Mouse (Mus musculus): ENCODE data around the gene Ear14. TPM values are rescaled to one million over a fixed set of nuclear protein-coding genes. Genes with fewer than 3 reads are reported as not detected.
"Not testable (repeated sequence)": the region's sequence is repeated elsewhere in the genome, so short reads cannot be mapped to it uniquely, and the experiment has no call there.

Gene Ear14
- not detected for total RNA-seq (2021)
- long read RNA-seq, experiment 1 = 0 reads
- long read RNA-seq, experiment 2 = 0 reads

DNA sequence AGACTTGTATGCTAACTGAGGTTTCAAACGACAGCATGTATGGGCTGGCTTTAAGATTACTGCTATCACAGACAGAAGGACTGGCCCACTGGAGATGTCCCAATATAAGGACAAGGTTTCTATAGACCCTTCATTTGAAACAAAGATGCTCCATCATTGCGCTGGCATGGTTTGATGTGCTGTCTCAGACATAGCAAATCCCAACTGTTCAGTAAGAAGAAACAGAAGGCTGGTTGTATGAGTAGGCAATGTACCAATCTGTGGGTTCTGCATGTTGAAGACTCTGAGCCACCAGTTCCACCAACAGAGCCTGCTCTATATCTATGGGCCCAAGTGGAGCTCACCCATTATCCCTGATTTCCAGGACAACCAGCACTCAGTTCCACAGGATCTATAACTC is at the start of gene Ear14:
Gene Ear14, plus strand, starts transcription at position 277 of the 400 bp plus-strand sequence.
- DNase-seq = no peak
- intact Hi-C loops (cut with DNase I) = no loop called here

DNA sequence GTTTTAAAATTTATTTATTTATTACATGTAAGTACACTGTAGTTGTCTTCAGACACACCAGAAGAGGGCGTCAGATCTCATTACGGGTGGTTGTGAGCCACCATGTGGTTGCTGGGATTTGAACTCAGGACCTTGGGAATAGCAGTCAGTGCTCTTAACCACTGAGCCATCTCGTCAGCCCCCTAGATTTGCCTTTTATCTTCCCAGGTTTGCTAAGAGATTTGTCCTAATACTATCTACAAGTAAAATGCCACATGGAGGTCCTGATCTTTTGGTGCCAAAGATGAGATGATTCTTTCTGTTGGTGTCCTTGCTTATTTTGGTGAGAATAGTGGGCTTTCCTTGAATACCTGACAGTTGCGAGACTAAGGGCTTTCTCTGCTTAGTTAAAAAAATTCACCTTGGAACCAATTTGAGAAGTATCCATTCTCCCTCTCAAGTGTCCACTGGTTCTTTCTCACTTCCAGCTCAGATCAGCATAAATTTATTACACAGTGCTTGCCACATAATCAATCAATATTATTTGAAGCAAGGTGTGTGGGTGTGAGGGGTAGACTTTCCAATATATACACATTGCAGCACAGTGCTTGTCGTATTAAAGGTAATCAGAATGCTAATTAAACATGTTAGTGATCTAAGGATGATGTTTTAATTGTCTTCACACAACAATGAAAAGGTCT is 47.0 kb upstream of the Ear14 start:
- no peak for DNase-seq
- intact Hi-C loops (cut with DNase I) = no loop called here

DNA sequence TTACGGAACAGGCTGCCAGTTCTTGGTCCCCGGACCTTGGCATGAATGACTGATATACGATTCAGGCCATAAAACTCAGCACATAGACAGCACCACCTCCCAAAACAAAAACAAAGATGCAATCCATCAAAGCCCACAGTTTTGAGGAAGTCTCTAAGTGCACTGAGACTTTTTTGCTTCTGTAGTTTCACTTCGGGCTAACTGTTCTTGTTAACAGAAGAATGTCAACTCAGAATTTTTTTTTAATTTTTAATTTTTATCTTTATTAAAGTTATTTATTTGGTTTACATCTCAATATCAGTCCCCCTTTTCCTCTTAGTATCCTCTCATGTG is 46.5 kb upstream of the Ear14 start:
- no peak for DNase-seq
- intact Hi-C loops (cut with DNase I) = no loop called here

DNA sequence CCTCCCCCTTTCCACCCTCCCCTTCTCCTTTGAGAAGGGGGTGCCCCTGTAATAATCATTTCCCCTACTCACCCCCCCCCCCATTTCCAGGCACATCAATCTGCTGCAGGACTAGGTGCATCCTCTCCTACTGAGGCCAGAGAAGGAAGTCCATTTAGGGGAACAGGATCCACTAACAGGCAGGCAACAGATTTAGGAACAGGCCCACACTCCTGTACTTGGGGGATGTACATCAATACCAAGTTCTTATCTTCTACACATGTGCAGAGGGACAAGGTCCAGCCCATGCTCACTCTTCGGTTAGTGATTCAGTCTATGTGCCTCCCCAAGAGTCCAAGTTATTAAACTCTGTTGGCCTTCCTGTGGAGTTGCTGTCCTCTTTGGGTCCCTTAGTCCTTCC is 46.1 kb upstream of the Ear14 start:
- intact Hi-C loops (cut with DNase I) = no loop called here
- no peak for DNase-seq

DNA sequence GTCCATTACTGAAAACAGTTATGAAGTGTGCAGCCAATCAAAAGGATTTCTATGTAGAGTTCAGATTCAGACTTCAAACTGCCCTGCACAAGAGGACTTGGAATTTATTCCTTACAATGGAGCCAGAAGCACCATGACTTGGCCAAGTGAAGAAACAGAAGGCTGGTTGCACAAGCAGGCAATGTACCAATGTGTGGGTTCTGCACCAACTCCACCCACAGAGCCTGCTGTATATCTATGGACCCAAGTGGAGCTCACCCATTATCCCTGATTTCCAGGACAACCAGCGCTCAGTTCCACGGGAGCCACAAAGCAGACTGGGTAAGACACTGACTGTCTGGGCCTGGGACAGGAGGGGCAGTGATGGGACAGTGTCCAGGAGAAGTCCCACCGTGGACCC is 41.2 kb upstream of the Ear14 start, which contains the start of gene Rnase2b:
Gene Rnase2b, plus strand, starts transcription at position 285 of the 400 bp plus-strand sequence.
- DNase-seq; intact Hi-C loops (cut with DNase I): not testable (repeated sequence)

DNA sequence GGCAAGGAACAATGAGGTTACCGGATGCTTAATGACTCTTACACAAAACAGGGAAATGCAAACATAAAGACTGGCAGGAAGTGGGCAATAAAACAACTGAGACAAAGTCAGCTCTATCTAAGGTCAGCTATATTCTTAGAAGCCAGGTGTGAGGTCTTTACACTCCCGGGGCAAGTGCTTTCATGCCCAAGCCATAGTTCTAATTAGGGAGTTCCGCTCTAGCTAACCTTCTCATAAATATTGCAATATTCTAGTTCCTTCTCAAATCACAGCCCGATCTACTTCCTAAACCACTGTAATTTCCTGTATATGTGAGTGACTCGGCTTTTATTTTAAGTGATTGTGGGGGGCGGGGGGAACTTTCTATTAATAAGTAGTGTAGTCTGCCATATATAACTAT is 39.9 kb upstream of the Ear14 start:
- DNase-seq; intact Hi-C loops (cut with DNase I): not testable (repeated sequence)

DNA sequence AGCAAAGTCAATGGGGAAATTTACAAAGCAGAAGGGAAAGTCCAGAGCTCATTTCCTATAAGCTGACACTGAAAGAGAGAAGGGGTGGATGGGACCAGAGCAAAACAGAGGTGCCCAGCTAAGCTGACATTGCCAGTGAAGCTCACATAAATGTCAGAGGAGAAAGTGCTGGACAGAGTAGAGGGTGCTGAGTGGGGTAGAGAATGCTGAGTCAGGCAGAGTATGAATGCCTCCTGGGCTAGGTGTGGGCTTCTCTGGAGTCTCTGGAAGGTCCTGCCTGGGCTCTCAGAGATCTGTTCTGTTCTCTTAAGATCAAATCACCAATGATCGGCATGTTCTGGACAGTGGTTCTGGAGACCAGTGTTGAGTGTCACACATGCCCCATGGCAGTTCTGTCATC is 37.8 kb upstream of the Ear14 start:
- intact Hi-C loops (cut with DNase I) = no loop called here
- no peak for DNase-seq

DNA sequence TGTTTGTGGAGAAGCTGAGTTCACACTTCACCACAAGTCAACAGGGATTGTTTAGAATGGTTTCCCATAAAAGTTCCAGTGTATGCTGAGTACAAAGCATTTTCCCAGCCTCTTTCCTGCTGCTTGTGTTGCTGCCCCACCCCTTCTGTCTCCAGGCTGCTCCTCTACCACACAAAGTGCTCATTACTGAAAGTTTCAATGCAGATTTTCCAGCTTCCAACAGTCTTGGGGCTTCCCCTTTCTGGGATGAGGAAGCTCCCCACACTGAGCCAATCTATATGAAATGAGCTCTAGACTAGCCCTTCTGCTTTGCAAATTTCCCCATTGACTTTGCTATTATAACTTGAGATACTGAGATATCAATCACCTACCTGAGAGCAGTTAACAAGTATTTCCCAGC is 37.1 kb upstream of the Ear14 start:
- DNase-seq = no peak
- intact Hi-C loops (cut with DNase I) = no loop called here

DNA sequence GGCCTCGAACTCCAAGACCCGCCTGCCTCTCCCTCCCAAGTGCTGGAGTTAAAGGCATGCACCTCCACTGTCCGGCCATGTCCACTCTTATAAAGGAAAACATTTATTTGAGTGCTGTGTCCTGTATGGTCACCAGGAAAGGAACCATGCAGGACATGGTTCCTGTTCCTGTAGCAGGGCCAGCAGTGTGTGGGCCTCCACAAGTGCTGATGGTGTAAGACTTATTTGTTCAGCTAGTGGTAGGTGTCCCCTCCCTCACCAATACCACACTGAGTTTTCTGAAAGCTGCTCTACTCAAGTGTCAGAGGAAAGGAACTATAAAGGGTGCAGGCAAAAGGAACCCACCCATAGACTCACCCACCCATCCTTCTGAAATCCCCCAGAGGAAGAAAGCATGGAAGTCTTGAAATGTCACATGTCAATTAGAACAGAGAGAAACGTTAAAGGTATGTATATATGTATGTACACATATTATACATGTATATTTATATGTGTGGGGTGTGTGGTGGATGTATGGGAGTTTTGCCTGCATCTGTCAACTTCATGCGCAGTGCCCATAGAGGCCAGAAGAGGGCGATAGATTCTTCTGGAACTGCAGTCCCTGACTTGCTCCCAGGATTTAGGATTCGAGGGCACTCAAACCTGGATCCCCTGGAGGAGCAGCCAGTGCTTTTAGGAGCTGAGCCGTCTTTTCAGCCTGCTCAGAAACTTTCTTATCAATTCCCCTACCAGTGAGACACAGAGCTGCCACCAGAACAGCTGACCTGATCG is 30.9 kb upstream of the Ear14 start:
- intact Hi-C loops (cut with DNase I); DNase-seq: not testable (repeated sequence)

DNA sequence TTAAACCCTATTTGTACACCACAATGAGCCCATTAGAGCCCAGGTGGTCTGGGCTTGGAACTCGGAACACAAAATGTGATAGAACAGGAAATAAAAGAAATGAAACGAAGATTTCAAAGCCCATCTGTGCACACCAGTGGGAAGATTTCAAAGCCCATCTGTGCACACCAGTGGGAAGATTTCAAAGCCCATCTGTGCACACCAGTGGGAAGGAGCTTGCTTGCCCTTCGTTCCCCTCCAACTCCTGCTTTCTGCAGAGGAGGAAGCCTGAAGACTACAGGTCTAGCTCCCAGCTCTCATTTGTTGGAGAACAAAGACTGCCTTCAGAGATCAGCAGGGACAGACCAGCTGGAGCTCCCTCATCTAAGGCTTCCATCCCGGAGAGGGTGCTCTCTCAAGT is 30.2 kb upstream of the Ear14 start:
- intact Hi-C loops (cut with DNase I); DNase-seq: not testable (repeated sequence)

DNA sequence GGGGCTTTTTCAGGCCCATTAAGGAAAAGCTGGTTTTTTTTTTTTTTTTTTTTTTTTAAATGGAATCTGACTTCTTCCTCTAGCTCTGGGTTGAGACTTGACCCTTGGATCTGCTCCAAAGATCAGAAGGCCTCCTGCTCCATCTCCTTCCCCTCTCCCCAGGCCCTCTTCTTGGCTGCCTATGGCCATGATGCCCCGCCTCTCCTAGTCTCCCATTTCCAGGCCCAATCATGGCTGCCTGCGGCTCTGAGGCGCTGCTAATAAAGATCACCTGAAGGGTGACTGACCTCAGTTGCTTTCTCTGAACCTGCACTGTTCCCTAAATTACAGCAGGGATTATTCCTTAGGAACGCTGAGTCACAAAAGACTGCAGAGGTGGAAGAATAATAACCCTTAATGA is 29.3 kb upstream of the Ear14 start:
- intact Hi-C loops (cut with DNase I) = no loop called here
- DNase-seq = no peak

DNA sequence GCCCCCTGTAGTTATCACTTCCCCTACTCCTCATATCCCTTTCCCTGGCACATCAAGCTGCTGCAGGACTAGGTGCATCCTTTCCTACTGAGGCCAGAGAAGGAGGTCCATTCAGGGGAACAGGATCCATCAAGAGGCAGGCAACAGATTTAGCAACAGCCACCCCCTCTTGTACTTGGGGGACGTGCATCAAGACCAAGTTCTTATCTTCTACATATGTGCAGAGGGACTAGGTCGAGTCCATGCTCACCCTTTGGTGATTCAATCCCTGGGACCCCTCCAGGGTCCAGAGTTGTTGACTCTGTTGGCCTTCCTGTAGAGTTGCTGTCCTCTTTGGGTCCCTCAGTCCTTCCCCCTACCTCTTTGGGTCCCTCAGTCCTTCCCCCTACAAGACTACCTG is 22.1 kb upstream of the Ear14 start:
- DNase-seq; intact Hi-C loops (cut with DNase I): not testable (repeated sequence)

DNA sequence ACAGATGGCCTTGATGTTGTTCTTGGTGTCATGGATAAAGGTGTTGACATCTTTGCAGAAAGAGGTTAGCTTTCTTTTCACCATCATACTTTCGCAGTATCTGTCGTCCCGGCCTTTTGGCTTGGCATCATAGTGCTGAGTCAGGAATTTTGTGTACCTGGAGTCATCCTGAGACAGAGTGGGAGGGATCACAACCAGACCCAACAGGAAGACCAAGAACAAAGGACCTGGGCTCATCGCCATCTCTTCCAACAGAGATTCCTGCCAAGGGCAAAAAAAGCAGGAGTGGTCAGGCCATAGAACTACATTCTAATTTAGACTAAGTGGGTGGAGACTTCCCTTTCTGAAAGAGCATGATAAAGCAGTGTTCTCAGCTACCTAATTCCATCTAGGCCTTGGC is 7.5 kb upstream of the Ear14 start:
- DNase-seq = no peak
- intact Hi-C loops (cut with DNase I) = no loop called here

DNA sequence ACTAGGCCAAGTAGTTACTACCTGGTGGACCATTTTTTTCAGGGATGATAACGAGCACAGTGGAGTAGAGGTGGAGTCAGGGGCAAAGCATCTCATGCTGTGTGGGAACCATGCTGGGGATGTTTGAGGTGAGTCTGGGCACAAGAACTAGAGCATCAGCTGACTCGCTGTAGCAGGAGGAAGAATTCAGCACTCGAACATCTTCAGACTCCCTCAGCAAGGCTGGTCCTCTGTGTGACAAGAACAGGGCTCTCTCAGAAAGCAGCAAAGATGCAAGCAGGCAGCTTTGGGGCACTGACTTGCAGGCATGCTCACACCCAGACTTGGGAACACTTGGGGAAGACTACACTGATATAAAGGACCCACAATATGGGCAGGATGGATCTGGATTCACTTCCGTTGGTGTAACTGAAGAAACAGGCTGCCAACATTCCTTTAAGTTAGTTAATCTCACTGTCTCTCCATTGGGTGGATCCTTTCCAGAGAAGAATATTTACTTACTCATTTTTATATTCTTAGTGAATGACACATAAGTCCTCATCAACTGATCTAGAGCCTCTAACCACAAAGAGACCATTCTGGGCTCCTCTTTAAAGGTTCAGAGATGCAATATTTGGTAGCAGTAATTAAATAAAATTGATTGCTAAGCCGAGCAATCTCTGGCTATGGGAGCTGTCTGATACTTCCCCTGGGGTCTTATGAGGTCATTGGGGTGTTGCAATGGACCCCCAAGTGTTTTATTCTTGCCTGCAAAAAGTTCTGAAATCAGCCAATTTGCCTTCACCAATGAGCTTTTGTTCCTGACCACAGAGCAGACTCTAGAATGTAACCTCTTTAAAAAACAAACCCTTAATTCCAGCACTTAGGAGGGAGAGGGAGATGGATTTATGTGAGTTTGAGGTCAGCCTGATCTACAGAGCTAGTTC is 3.8 kb upstream of the Ear14 start, which contains the start of gene Ang2:
Gene Ang2, minus strand, starts transcription at position 51 of the 926 bp plus-strand sequence.
- no peak for DNase-seq
- intact Hi-C loops (cut with DNase I) = no loop called here

DNA sequence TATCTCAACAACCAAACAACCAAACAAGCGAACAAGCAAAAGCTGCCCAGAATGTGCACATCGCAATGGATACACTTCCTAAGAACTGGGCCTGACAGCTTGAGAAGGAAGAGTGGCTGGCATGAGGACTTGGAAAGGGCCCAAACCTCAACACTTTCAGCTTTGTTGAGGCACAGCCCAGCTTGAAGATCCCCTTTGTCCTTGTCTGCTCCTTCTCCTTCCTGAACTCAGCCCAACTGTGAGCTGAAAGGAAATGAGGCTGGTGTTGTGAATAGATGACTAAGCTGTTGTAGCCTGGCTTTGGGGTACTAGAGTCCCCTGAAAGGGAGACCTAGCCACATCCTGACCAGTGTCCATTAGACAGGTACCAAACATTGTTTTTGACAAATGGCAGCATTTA is 3.1 kb upstream of the Ear14 start:
- intact Hi-C loops (cut with DNase I) = no loop called here
- no peak for DNase-seq

DNA sequence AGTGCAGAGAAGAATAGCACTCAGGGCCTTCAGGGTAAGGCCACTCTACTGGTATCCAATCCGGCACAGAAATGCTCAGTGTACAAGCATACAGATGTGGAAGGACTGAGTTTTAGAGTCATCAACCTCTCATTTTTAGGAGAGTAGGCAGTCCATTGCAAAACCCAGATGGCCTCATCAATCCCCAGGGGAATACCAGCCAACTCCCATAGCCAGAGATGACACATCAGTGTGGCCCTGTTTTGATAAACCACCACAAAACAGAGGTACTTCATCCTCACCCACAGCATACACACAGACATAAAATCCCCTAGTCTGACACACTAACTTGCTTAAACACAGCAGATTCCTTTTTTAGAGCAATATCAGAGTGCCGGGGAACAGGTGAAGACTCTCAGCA is 2.7 kb upstream of the Ear14 start:
- intact Hi-C loops (cut with DNase I) = no loop called here
- DNase-seq = no peak

DNA sequence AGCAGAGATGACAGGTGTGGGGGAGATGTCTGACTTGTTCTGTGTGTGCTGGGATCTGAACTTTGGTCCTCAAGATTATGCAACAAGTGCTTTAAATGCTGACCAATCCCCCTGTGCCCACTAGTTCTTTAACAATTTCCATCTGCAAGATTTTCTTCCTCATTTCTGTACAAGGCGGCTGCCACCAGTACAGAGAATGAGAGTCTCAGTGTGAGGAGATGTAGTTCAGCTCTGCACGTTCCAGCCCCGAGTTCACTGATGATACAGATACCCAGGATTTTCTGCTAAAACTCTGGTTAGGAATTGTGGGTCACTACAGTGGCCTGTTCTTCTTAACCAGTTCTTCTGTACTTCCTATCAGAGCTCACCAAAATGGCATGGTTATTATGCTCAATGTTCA is 16.9 kb downstream of the Ear14 start:
- DNase-seq; intact Hi-C loops (cut with DNase I): not testable (repeated sequence)

DNA sequence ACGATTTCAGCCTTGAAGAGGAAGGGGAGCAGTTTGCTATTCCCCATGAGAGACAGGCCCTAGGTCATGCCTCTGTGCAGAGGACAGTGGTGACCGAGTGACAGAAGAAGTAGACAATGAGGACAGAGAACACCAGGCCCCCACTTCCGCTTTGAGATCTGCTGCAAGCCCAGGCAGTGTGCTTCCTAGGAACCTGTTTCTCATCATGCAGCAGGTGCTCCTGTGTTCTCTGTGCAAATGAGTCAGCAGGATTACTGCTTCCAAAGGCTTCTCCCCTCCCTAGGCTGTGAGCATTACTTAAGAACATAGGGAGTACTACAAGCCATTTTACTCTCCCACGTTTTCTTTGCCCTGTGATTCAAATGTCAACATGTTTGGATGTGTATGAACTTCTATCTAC is 26.5 kb downstream of the Ear14 start:
- DNase-seq; intact Hi-C loops (cut with DNase I): not testable (repeated sequence)

DNA sequence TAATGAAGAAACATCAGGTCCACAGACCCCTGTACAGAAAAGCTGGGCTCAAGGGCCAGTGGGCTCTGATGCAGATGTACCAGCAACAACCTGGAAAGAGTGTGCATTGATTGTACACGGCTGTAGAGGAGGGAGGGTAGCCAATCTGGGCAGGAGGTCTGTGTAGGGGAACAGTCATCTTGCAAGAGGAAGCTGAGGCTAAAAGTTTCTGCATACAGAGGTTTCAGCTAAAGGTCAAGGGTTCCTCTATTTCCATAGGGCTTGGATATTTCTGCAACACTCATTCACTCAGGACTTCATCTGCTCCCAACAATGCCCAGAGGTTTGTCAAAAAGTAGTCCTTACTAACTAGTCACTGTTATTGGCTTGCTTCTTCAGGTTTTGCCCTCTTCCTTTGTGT is 34.3 kb downstream of the Ear14 start:
- DNase-seq; intact Hi-C loops (cut with DNase I): not testable (repeated sequence)

DNA sequence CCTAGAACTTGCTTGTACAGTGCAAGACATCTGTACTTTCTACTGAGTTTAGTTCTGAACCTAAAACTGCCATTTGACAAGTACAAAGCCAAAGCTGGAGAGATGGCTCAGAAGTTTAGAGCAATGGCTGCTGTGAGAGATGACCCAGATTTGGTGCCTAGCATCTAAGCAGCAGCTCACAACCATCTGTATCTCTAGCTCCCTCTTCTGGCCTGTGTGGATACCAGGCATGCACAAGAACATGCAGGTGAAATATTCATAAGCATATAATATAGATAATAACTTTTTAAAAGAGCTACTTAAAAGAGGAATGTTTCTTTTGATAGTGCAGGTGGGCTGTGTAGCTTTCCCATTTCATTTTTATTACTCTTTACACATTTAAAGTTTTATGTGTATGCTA is 37.7 kb downstream of the Ear14 start:
- intact Hi-C loops (cut with DNase I) = loop anchor here (1.0 to 2.0 kb wide), 2 partner anchors 64 to 70 kb away; no protein-coding TSS in a partner anchor
- DNase-seq = no peak

DNA sequence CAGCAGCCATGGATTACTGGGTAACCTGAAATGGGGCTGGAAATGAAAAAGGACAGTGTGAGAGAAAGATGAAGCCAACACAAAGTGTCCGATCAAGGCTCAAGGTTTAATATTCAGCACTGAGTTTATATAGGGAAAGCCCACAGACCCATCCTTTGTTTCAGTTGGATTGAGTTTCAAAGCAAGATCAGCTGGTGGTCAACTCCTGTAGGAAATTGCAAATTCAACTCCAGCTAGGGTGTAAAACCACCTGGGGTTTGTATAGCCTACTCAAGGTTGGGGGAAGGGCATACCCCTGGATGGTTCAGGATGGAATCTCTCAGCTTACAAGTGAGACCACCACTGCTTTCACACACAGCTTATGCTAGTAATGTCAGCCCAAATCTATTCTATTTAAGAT is 44.5 kb downstream of the Ear14 start:
- intact Hi-C loops (cut with DNase I) = no loop called here
- DNase-seq = no peak

All from gastrocnemius, postnatal 36 days (tissue).